12 mouse cellular contexts compared by ENCODE assay signal in the genomic region with DNA sequence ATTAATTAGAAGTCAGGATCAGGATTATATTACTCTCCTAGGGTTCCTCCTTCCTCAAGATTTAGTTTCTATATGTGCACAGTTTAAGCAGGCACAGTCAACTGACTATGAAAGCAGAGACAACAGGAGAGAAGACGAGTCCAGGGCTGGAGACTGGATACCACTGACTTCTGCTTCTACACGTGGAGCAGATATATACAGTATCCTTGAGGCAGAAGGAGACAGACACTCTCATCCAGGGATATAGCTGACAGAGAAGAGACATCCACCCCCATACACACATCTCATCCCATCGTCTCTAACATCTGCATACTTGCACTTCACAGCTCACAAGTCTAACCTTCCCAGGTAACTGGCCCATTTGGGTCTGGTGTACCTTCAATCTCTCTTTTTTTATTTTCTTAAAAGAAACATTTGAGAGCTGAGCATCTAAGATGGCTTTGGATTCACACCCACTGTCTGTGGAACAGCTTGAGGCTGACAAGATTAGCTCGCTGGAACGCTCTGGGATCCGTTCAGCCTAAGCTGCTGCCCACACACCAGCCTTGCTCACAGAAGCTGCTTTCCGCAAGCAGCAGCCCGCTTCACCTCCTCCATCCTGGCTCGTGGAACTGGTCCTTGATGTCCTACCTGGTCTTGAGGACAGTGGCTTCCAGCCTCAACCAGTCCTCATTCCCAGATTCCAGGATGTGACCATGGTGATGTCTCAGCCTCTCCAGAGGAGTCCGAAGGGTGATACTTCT.
A peak's percentile ranks its signal among the peaks of the same experiment; 100 is the strongest.
DNase-seq lines count a peak whose midpoint lies in the region.
"Had no signal": no experiment of that assay in that cellular context is flagged by ENCODE, and none has a peak within 500 bp of the region (broad histone marks: within the 10 kb centered on the region; RNA-seq: fewer than 3 reads in every experiment).

No protein-coding gene starts in this region.

- no peaks in the 10 kb centered on the region for H3K9me3 ChIP-seq in heart, embryonic 10.5 days
- H3K9me3 ChIP-seq: forebrain, embryonic 10.5 days; liver, embryonic 12.5 days had no signal

- 75% methylated on average over 10 of the region's 10 CpGs for WGBS in heart, embryonic 10.5 days

- no peaks in the 10 kb centered on the region for H3K27me3 ChIP-seq in heart, embryonic 10.5 days (ENCODE audit: insufficient read depth, poor library complexity, severe bottlenecking)
- H3K27me3 ChIP-seq: liver, embryonic 12.5 days had no signal

- no peaks in the 10 kb centered on the region for H3K36me3 ChIP-seq in heart, embryonic 10.5 days
- H3K36me3 ChIP-seq: forebrain, embryonic 10.5 days; liver, embryonic 12.5 days had no signal

- peak; percentile 32 to 40 for DNase-seq in cerebellum, postnatal 10 days
- peak; percentile 89 to 92 for DNase-seq in frontal cortex, adult 2 months (ENCODE audit: extremely low spot score in 1 of 2, low spot score in 1 of 2)
- peak; percentile 44 to 60 for DNase-seq in layer of hippocampus, postnatal 25 days (ENCODE audit: extremely low spot score in 1 of 2, low spot score in 1 of 2)
- DNase-seq in right cerebral cortex, adult 18-20 months, result peak; percentile 93
- DNase-seq in heart, embryonic 10.5 days (ENCODE audit: low spot score), result no peak
- DNase-seq in kidney, adult 9 months, result no peak
- DNase-seq in lung, postnatal 14 days, result no peak
- DNase-seq: embryo, embryonic 11 days; heart, adult 18-20 months; lung, postnatal 4 days had no signal

- no peak overlapping the region for H3K27ac ChIP-seq in heart, embryonic 10.5 days
- H3K27ac ChIP-seq: forebrain, embryonic 10.5 days; liver, embryonic 12.5 days had no signal

- no peak overlapping the region for H3K4me3 ChIP-seq in heart, embryonic 10.5 days
- H3K4me3 ChIP-seq: forebrain, embryonic 10.5 days; liver, embryonic 12.5 days had no signal

- peaks cover 9% of the 10 kb centered on the region for H3K4me1 ChIP-seq in heart, embryonic 10.5 days
- H3K4me1 ChIP-seq: forebrain, embryonic 10.5 days; liver, embryonic 12.5 days had no signal

Comparison
In these comparisons a context has a peak if more than half of its experiments do, and no peak if none do; other contexts are left out.
1. DNase-seq: peak in cerebellum, postnatal 10 days (2 of 2), frontal cortex, adult 2 months (2 of 2), layer of hippocampus, postnatal 25 days (2 of 2) and right cerebral cortex, adult 18-20 months (single experiment); none in heart, embryonic 10.5 days (single experiment), kidney, adult 9 months (single experiment) and lung, postnatal 14 days (single experiment).